Mouse (Mus musculus) heart, embryonic 12.5 days (tissue): Measurements from ENCODE around the gene Ppp2r5e. TPM values are rescaled to one million over a fixed set of nuclear protein-coding genes. Genes with fewer than 3 reads are reported as not detected.

Experiments used
- polyA plus RNA-seq: library from polyadenylated mRNA; unstranded; fragments of >200 nt; fragmentation: Nextera tagmentation; extraction: Ambion mirVana; gene quantifications from 2 replicates; pipeline ENCODE4 v1.2.1, GENCODE M21; 2016

Gene Ppp2r5e
- polyA plus RNA-seq, 1 experiment from 2014 or later, result 12.7 TPM

Other genes with a start within 250 kb of the Ppp2r5e start
- not detected in 2 replicates for gene Gphb5, start 179.5 kb downstream of the Ppp2r5e start, polyA plus RNA-seq
- gene Wdr89, start 73.3 kb upstream of the Ppp2r5e start, polyA plus RNA-seq, result 8.6 and 9.8 TPM in 2 replicates
- gene Sgpp1, start 139.5 kb upstream of the Ppp2r5e start, polyA plus RNA-seq, result 24.0 and 25.4 TPM in 2 replicates
- gene Syne2, start 221.9 kb upstream of the Ppp2r5e start, polyA plus RNA-seq, result 63.7 and 65.4 TPM in 2 replicates